Mouse (Mus musculus) embryonic facial prominence, embryonic 11.5 days (tissue): ENCODE results near the gene Iqcj. TPM values are rescaled to one million over a fixed set of nuclear protein-coding genes. Genes with fewer than 3 reads are reported as not detected.
A peak's percentile ranks its signal among the peaks of the same experiment; 100 is the strongest.

Experiments used
- ATAC-seq: fragments of 200-750 bp; cut with Nextera tagmentation; replicated peaks from 2 replicates; pipeline ENCODE4 v1.8.0; 2017; ENCODE audit warnings: low read depth; ENCODE audit not compliant: insufficient number of reproducible peaks, low FRiP score, low TSS enrichment
- DNase-seq: peaks from one replicate; pipeline ENCODE4 v3.0.0-alpha.2; 2015; ENCODE audit warnings: low spot score
- H3K27ac ChIP-seq: fragments of 300-500 bp; sonication (generic); replicated peaks from 2 replicates; pipeline ENCODE4 v1.5.1; 2014; ENCODE audit warnings: mild to moderate bottlenecking, low read depth, low read length, control low read depth
- H3K27me3 ChIP-seq: fragments of 300-500 bp; sonication (generic); 2 replicates; pipeline ENCODE4 v1.6.1; 2014; ENCODE audit warnings: mild to moderate bottlenecking, low read length, moderate library complexity, mixed read lengths; ENCODE audit not compliant: control insufficient read depth, insufficient read depth
- H3K36me3 ChIP-seq: fragments of 300-500 bp; sonication (generic); replicated peaks from 2 replicates; pipeline ENCODE4 v1.6.1; 2014; ENCODE audit warnings: low read depth, mild to moderate bottlenecking, low read length, moderate library complexity, mixed read lengths; ENCODE audit not compliant: control insufficient read depth, insufficient read depth
- H3K4me1 ChIP-seq: fragments of 300-500 bp; sonication (generic); 2 replicates; pipeline ENCODE4 v1.6.1; 2014; ENCODE audit warnings: low read length, mixed read lengths; ENCODE audit not compliant: control insufficient read depth, insufficient read depth
- H3K4me2 ChIP-seq: fragments of 300-500 bp; sonication (generic); 2 replicates; pipeline ENCODE4 v1.6.1; 2014; ENCODE audit warnings: low read depth, mild to moderate bottlenecking, control low read depth, low read length, moderate library complexity
- H3K4me3 ChIP-seq: fragments of 300-500 bp; sonication (generic); 2 replicates; pipeline ENCODE4 v1.5.1; 2014; ENCODE audit warnings: low read depth, low read length, control low read depth
- H3K9ac ChIP-seq: fragments of 300-500 bp; sonication (generic); replicated peaks from 2 replicates; pipeline ENCODE4 v1.6.1; 2014; ENCODE audit warnings: mild to moderate bottlenecking, control low read depth, low read length
- H3K9me3 ChIP-seq: fragments of 300-500 bp; sonication (generic); replicated peaks from 2 replicates; pipeline ENCODE4 v1.6.1; 2016; ENCODE audit warnings: mild to moderate bottlenecking, low read length, inconsistent platforms, mixed read lengths; ENCODE audit not compliant: control insufficient read depth
- WGBS: fragments of 180-500 bp; shearing (Covaris S2); extraction: QIAGEN DNeasy Blood & Tissue Kit; methylation state at CpG from one replicate; pipeline ENCODE4 v1.1.7; 2014; 5-methylcytosine and 5-hydroxymethylcytosine counted together
- polyA plus RNA-seq: library from polyadenylated mRNA; unstranded; fragments of >200 nt; fragmentation: Nextera tagmentation; extraction: Ambion mirVana; gene quantifications from 2 replicates; pipeline ENCODE4 v1.2.1, GENCODE M21; 2014

Iqcj gene
- polyA plus RNA-seq, 1 experiment from 2014 or later, result not detected

DNA sequence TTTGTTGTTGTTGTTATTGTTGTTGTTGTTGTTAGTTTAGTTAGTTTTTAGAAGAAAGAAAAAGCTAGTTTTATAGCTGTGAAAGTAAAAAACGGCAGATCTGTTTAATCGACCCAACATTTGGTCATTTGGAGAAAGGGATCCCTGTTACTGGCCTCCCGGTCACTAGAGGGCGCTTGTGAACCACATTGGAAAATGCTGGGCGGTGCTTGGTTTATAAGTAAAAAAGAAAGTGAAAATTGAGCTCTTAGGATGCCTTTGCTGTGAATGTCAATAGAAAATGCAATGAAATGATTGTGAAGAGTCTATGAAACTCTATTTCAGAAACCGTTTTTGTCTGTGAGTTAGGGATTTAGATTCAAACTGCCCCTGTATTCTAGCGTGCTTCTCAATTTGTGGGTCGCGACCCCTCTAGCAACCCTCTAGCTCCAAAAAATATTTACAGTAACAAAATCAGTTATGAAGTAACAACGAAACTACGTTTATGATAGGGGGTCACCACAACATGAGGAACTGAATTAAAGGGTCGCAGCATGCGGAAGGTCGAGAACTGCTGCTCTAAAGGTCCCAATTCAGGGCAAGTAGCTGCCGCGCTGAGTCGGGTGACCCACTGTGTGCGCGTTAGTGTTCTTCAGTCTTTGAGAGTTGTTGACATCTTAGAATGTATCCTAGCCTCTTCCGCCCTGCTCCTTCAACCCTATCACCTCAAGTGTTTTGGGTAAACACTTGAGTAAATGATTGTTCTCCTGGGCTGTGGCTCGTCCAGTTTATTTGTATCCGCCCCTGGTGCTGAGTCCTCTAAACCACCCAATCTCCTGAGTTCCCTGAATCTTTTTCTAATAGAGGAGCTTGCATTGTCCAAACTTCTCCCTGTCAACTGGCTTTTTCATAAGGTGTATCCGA, 164.6 kb downstream of the Iqcj start:
- no peaks in the 10 kb centered on the region for H3K36me3 ChIP-seq
- ATAC-seq (no peak), DNase-seq (peak; percentile 87)
- WGBS, result 56% methylated on average over 23 of the region's 23 CpGs
- no peak overlapping the region for H3K4me3 ChIP-seq
- no peaks in the 10 kb centered on the region for H3K9me3 ChIP-seq
- H3K9ac ChIP-seq, result no peak overlapping the region
- H3K27me3 ChIP-seq, result no peaks in the 10 kb centered on the region
- H3K4me1 ChIP-seq, result no peaks in the 10 kb centered on the region
- no peak overlapping the region for H3K27ac ChIP-seq
- no peak overlapping the region for H3K4me2 ChIP-seq

GRCm38 (mm10) chr3:68059162-68059800, 167.3 kb downstream of the Iqcj start:
- H3K36me3 ChIP-seq, result no peaks in the 10 kb centered on the region
- H3K27me3 ChIP-seq, result no peaks in the 10 kb centered on the region
- DNase-seq, result peak; percentile 53
- 43% methylated on average over 2 of the region's 2 CpGs for WGBS
- H3K9ac ChIP-seq, result no peak overlapping the region
- H3K4me3 ChIP-seq, result no peak overlapping the region
- ATAC-seq, result no peak
- H3K9me3 ChIP-seq, result no peaks in the 10 kb centered on the region
- no peak overlapping the region for H3K27ac ChIP-seq
- H3K4me2 ChIP-seq, result no peak overlapping the region
- H3K4me1 ChIP-seq, result no peaks in the 10 kb centered on the region

DNA sequence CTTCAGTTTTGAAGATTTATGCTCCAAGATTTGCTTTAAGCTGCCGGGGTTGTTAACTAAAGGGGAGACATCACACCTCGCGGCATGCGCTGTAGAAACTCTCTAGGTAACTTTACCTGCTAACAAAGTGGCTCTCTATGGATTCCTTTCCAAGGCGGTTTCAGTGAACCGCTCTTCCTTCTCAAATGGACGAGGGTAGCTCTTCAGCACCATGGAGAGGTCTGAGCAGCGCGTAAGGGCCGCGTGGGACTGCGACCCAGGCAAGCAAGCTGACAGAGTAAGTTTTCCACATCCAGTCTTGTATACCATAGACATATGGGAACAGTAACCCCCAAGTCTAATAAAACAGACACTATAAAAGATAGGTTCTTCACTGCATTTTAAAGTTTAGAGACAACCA, 172.7 kb downstream of the Iqcj start, which contains the start of gene Schip1:
TSS of gene Schip1 (plus strand) at position 72 of the 400 bp plus-strand sequence.
- Histone ChIP-seq H3K4me1 (no peaks in the 10 kb centered on the region), H3K36me3 (no peaks in the 10 kb centered on the region), H3K27ac (no peak within 1 kb of the TSS), H3K9ac (no peak within 1 kb of the TSS), H3K4me3 (no peak within 1 kb of the TSS), H3K9me3 (no peaks in the 10 kb centered on the region), H3K4me2 (no peak within 1 kb of the TSS), H3K27me3 (no peaks in the 10 kb centered on the region)
- DNase-seq (peak; percentile 86), ATAC-seq (no peak)
- WGBS, result 33% methylated on average over 12 of the region's 12 CpGs

- ATAC-seq, result no peak
- H3K9ac ChIP-seq, result no peak overlapping the region
- no peaks in the 10 kb centered on the region for H3K9me3 ChIP-seq
- no peak overlapping the region for H3K4me3 ChIP-seq
- H3K27me3 ChIP-seq, result no peaks in the 10 kb centered on the region
- WGBS, result 85% methylated on average over 9 of the region's 9 CpGs
- no peaks in the 10 kb centered on the region for H3K36me3 ChIP-seq
- no peak overlapping the region for H3K4me2 ChIP-seq
- H3K4me1 ChIP-seq, result no peaks in the 10 kb centered on the region
- H3K27ac ChIP-seq, result no peak overlapping the region
- no peak for DNase-seq
These were observed 179.7 kb downstream of the Iqcj start for GRCm38 (mm10) chr3:68071395-68072386.

GRCm38 (mm10) chr3:68077406-68077805, 185.4 kb downstream of the Iqcj start:
- WGBS, result 84% methylated on average over 4 of the region's 4 CpGs
- Histone ChIP-seq H3K4me2 (no peak overlapping the region), H3K27me3 (no peaks in the 10 kb centered on the region), H3K4me3 (no peak overlapping the region), H3K27ac (no peak overlapping the region), H3K9me3 (no peaks in the 10 kb centered on the region), H3K9ac (no peak overlapping the region), H3K36me3 (no peaks in the 10 kb centered on the region), H3K4me1 (no peaks in the 10 kb centered on the region)
- DNase-seq (no peak), ATAC-seq (no peak)

DNA sequence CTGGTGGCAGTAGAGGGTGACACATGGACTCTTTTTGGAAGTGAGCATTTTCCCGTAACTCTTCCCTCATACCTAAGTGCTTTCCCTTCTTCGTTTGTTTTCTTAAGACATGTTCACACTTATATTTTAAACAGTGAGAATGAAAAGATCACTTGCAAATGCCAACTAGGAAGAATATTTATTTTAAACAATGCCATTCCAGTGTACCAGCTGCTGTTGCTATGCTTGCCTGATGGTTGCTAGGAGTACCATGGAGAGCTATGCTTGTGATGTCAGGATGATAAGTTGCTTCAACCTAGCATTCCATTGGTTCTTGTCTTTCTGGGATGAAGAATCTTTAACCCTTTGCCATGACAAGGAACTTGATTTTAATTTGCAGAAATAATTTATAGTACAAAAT, 193.0 kb downstream of the Iqcj start:
- DNase-seq (no peak), ATAC-seq (no peak)
- Histone ChIP-seq H3K9me3 (no peaks in the 10 kb centered on the region), H3K4me1 (no peaks in the 10 kb centered on the region), H3K9ac (no peak overlapping the region), H3K4me3 (no peak overlapping the region), H3K27me3 (no peaks in the 10 kb centered on the region), H3K36me3 (no peaks in the 10 kb centered on the region), H3K4me2 (no peak overlapping the region), H3K27ac (no peak overlapping the region)
- WGBS, result 82% methylated on average over 2 of the region's 2 CpGs

DNA sequence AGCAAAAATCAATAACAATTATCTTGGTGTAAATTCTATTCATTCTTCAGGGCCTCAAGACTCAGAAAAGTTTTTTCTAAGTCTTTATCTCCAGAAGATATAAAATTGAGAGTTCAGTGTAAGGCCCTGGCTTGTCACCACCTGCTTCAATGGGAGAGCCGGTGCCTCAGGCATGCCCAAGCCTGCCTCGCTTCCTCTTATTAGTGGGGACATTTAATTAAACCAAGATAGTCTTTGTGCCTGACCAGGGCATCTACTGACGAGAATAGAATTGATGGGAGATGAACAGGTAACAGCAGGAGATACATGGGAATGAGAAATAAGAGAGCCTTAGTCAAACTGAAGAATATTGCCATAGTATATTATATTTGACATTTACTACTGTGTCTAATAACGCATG, 200.1 kb downstream of the Iqcj start:
- WGBS, result 80% methylated on average over 4 of the region's 4 CpGs
- H3K4me3 ChIP-seq, result no peak overlapping the region
- H3K36me3 ChIP-seq, result no peaks in the 10 kb centered on the region
- H3K27ac ChIP-seq, result no peak overlapping the region
- no peaks in the 10 kb centered on the region for H3K9me3 ChIP-seq
- DNase-seq, result no peak
- no peak overlapping the region for H3K4me2 ChIP-seq
- H3K4me1 ChIP-seq, result no peaks in the 10 kb centered on the region
- ATAC-seq, result no peak
- H3K9ac ChIP-seq, result no peak overlapping the region
- H3K27me3 ChIP-seq, result no peaks in the 10 kb centered on the region
